Mouse (Mus musculus) frontal cortex, adult 2 months (tissue): Measurements from ENCODE around the gene Acan. TPM values are rescaled to one million over a fixed set of nuclear protein-coding genes. Genes with fewer than 3 reads are reported as not detected.
A peak's percentile ranks its signal among the peaks of the same experiment; 100 is the strongest.

ENCODE experiments used
- DNase-seq, 2 experiments: peaks; one replicate each; pipeline ENCODE4 v3.0.0; 2022; ENCODE audit warnings: low spot score in 1 of 2; ENCODE audit errors: extremely low spot score in 1 of 2
- polyA plus RNA-seq: library from polyadenylated mRNA; depleted of rRNA; stranded (reverse); fragments of >200 nt; gene quantifications from 2 replicates; pipeline ENCODE4 v1.2.3, GENCODE M21; 2012; rRNA removed

Gene Acan
- polyA plus RNA-seq, 1 experiment: 2.5 TPM

- no peak for DNase-seq
Measured at GRCm38 (mm10) chr7:79139328-79139824, 86.1 kb downstream of the Acan start.

GRCm38 (mm10) chr7:79139891-79140591 is 86.8 kb downstream of the Acan start:
- no peak for DNase-seq

GRCm38 (mm10) chr7:79140897-79141296 is 87.6 kb downstream of the Acan start:
- DNase-seq: peak; percentile 31 to 89

GRCm38 (mm10) chr7:79147011-79147837 is 93.9 kb downstream of the Acan start:
- DNase-seq: no peak

GRCm38 (mm10) chr7:79147931-79148653 is 94.8 kb downstream of the Acan start:
- DNase-seq: no peak

- peak; percentile 43 to 75 for DNase-seq
Measured at GRCm38 (mm10) chr7:79148711-79149266, 95.5 kb downstream of the Acan start, which contains the start of gene Mfge8. Gene Mfge8, minus strand, starts transcription at chr7:79149060.

- DNase-seq: no peak
Measured at GRCm38 (mm10) chr7:79149522-79149921, 96.2 kb downstream of the Acan start.

- DNase-seq: no peak
Measured at GRCm38 (mm10) chr7:79159406-79159805, 106.1 kb downstream of the Acan start.

Other genes starting within 250 kb of the Acan start
- 6.5 and 7.0 TPM in 2 replicates for gene Det1, start 206.2 kb upstream of the Acan start, polyA plus RNA-seq
- gene Aen, start 157.6 kb upstream of the Acan start, polyA plus RNA-seq: 23.0 and 24.1 TPM in 2 replicates
- gene Isg20, start 140.1 kb upstream of the Acan start, polyA plus RNA-seq: 3.1 and 4.7 TPM in 2 replicates
- 4.2 and 4.5 TPM in 2 replicates for gene Hapln3, start 77.5 kb downstream of the Acan start, polyA plus RNA-seq
- 273 and 340 TPM in 2 replicates for gene Mfge8, start 95.6 kb downstream of the Acan start, polyA plus RNA-seq
- 38.6 and 39.2 TPM in 2 replicates for gene Abhd2, start 219.7 kb downstream of the Acan start, polyA plus RNA-seq